Mouse (Mus musculus): ENCODE results near the gene Lmntd1.
A peak's percentile ranks its signal among the peaks of the same experiment; 100 is the strongest.
"Not testable (repeated sequence)": the region's sequence is repeated elsewhere in the genome, so short reads cannot be mapped to it uniquely, and the experiment has no call there.

Gene Lmntd1

GRCm38 (mm10) chr6:145343457-145343856 is 270.7 kb downstream of the Lmntd1 start:
- DNase-seq (ENCODE audit: low spot score in 2 of 2), result no peak

GRCm38 (mm10) chr6:145342836-145343235 is 271.3 kb downstream of the Lmntd1 start:
- no peak for DNase-seq (ENCODE audit: low spot score in 2 of 2)

- DNase-seq (ENCODE audit: low spot score in 2 of 2), result peak; percentile 70 to 91
These were observed 272.6 kb downstream of the Lmntd1 start for GRCm38 (mm10) chr6:145341301-145342193.

- DNase-seq (ENCODE audit: low spot score in 2 of 2), result peak; percentile 88 to 94
These were observed 273.4 kb downstream of the Lmntd1 start for GRCm38 (mm10) chr6:145340657-145341146.

- DNase-seq (ENCODE audit: low spot score in 2 of 2), result peak; percentile 38 to 49
These were observed 274.0 kb downstream of the Lmntd1 start for GRCm38 (mm10) chr6:145339956-145340656.

- no peak for DNase-seq (ENCODE audit: low spot score in 2 of 2)
These were observed 275.4 kb downstream of the Lmntd1 start for GRCm38 (mm10) chr6:145338571-145339294.

- DNase-seq (ENCODE audit: low spot score in 2 of 2), result not testable (repeated sequence)
These were observed 276.6 kb downstream of the Lmntd1 start for GRCm38 (mm10) chr6:145337521-145337920.

GRCm38 (mm10) chr6:145335876-145336768 is 278.0 kb downstream of the Lmntd1 start:
- no peak for DNase-seq (ENCODE audit: low spot score in 2 of 2)

- DNase-seq (ENCODE audit: low spot score in 2 of 2), result no peak
These were observed 279.9 kb downstream of the Lmntd1 start for GRCm38 (mm10) chr6:145334211-145334610.

GRCm38 (mm10) chr6:145326141-145326806 is 287.8 kb downstream of the Lmntd1 start:
- peak; percentile 61 to 85 for DNase-seq (ENCODE audit: low spot score in 2 of 2)

- no peak for DNase-seq (ENCODE audit: low spot score in 2 of 2)
These were observed 289.0 kb downstream of the Lmntd1 start for GRCm38 (mm10) chr6:145325095-145325494.

- no peak for DNase-seq (ENCODE audit: low spot score in 2 of 2)
These were observed 289.6 kb downstream of the Lmntd1 start for GRCm38 (mm10) chr6:145324470-145324869.

GRCm38 (mm10) chr6:145322246-145322645 is 291.9 kb downstream of the Lmntd1 start:
- no peak for DNase-seq (ENCODE audit: low spot score in 2 of 2)

GRCm38 (mm10) chr6:145320156-145320555 is 294.0 kb downstream of the Lmntd1 start:
- no peak for DNase-seq (ENCODE audit: low spot score in 2 of 2)
